Mouse (Mus musculus): ENCODE measurements around the gene 1810065E05Rik. TPM values are rescaled to one million over a fixed set of nuclear protein-coding genes. Genes with fewer than 3 reads are reported as not detected.

Gene 1810065E05Rik
- total RNA-seq (2014; rRNA removed), result not detected in 2 replicates
- not detected in 2 replicates for polyA plus RNA-seq (2015; fragmentation: Nextera tagmentation; extraction: Ambion mirVana)

GRCm38 (mm10) chr11:58420815-58421214 is at the start of gene 1810065E05Rik:
Gene 1810065E05Rik, plus strand, starts transcription at chr11:58421111.
- no peaks in the 10 kb centered on the region for H3K4me1 ChIP-seq (ENCODE audit: insufficient read depth, low read length)
- TF ChIP-seq CTCF (IDR thresholded peaks at IDR 0.05; ENCODE audit: low read depth), result no peak
- H3K9ac ChIP-seq (replicated peaks; ENCODE audit: low read length), result no peak within 1 kb of the TSS
- H3K36me3 ChIP-seq (ENCODE audit: insufficient read depth, low read length), result no peaks in the 10 kb centered on the region
- no peak within 1 kb of the TSS for H3K27ac ChIP-seq
- no peaks in the 10 kb centered on the region for H3K27me3 ChIP-seq (ENCODE audit: insufficient read depth, low read length)
- WGBS, result 69% methylated on average over 1 of the region's 1 CpGs
- no peak for ATAC-seq
- no peak within 1 kb of the TSS for H3K4me3 ChIP-seq (ENCODE audit: low read length)
- no peak for DNase-seq (ENCODE audit: low spot score)
- H3K9me3 ChIP-seq (ENCODE audit: low read length), result no peaks in the 10 kb centered on the region
- no peak within 1 kb of the TSS for H3K4me2 ChIP-seq (ENCODE audit: low read depth, low read length)

GRCm38 (mm10) chr11:58377273-58377672 is 43.6 kb upstream of the 1810065E05Rik start:
- H3K27me3 ChIP-seq (ENCODE audit: insufficient read depth, low read length), result no peaks in the 10 kb centered on the region
- no peaks in the 10 kb centered on the region for H3K9me3 ChIP-seq (ENCODE audit: low read length)
- no peak overlapping the region for H3K27ac ChIP-seq
- no peak for DNase-seq (ENCODE audit: low spot score)
- no peak overlapping the region for H3K4me3 ChIP-seq (ENCODE audit: low read length)
- H3K4me2 ChIP-seq (ENCODE audit: low read depth, low read length), result no peak overlapping the region
- H3K36me3 ChIP-seq (ENCODE audit: insufficient read depth, low read length), result no peaks in the 10 kb centered on the region
- H3K4me1 ChIP-seq (ENCODE audit: insufficient read depth, low read length), result no peaks in the 10 kb centered on the region
- 89% methylated on average over 2 of the region's 2 CpGs for WGBS
- no peak overlapping the region for H3K9ac ChIP-seq (replicated peaks; ENCODE audit: low read length)
- no peak for TF ChIP-seq CTCF (IDR thresholded peaks at IDR 0.05; ENCODE audit: low read depth)
- no peak for ATAC-seq

- ATAC-seq (no peak), DNase-seq (ENCODE audit: low spot score) (no peak)
- no peak for TF ChIP-seq CTCF (IDR thresholded peaks at IDR 0.05; ENCODE audit: low read depth)
- WGBS, result 57% methylated on average over 1 of the region's 1 CpGs
- Histone ChIP-seq H3K4me1 (ENCODE audit: insufficient read depth, low read length) (no peaks in the 10 kb centered on the region), H3K4me3 (ENCODE audit: low read length) (no peak overlapping the region), H3K9me3 (ENCODE audit: low read length) (no peaks in the 10 kb centered on the region), H3K27ac (no peak overlapping the region), H3K27me3 (ENCODE audit: insufficient read depth, low read length) (no peaks in the 10 kb centered on the region), H3K9ac (replicated peaks; ENCODE audit: low read length) (no peak overlapping the region), H3K4me2 (ENCODE audit: low read depth, low read length) (no peak overlapping the region), H3K36me3 (ENCODE audit: insufficient read depth, low read length) (no peaks in the 10 kb centered on the region)
These were observed 43.2 kb upstream of the 1810065E05Rik start for GRCm38 (mm10) chr11:58377686-58378085.

- Histone ChIP-seq H3K9ac (replicated peaks; ENCODE audit: low read length) (no peak within 1 kb of the TSS), H3K4me2 (ENCODE audit: low read depth, low read length) (no peak within 1 kb of the TSS), H3K4me1 (ENCODE audit: insufficient read depth, low read length) (no peaks in the 10 kb centered on the region), H3K27ac (no peak within 1 kb of the TSS), H3K4me3 (ENCODE audit: low read length) (no peak within 1 kb of the TSS), H3K27me3 (ENCODE audit: insufficient read depth, low read length) (no peaks in the 10 kb centered on the region), H3K36me3 (ENCODE audit: insufficient read depth, low read length) (no peaks in the 10 kb centered on the region), H3K9me3 (ENCODE audit: low read length) (no peaks in the 10 kb centered on the region)
- ATAC-seq, result no peak
- 87% methylated on average over 3 of the region's 3 CpGs for WGBS
- TF ChIP-seq CTCF (IDR thresholded peaks at IDR 0.05; ENCODE audit: low read depth), result no peak
- no peak for DNase-seq (ENCODE audit: low spot score)
These were observed 42.1 kb upstream of the 1810065E05Rik start, which contains the start of gene Lypd8 for GRCm38 (mm10) chr11:58378763-58379278. Gene Lypd8, plus strand, starts transcription at chr11:58379043.

GRCm38 (mm10) chr11:58379516-58379915 is 41.4 kb upstream of the 1810065E05Rik start:
- Histone ChIP-seq H3K4me2 (ENCODE audit: low read depth, low read length) (no peak overlapping the region), H3K9ac (replicated peaks; ENCODE audit: low read length) (no peak overlapping the region), H3K4me1 (ENCODE audit: insufficient read depth, low read length) (no peaks in the 10 kb centered on the region), H3K4me3 (ENCODE audit: low read length) (no peak overlapping the region), H3K27ac (no peak overlapping the region), H3K9me3 (ENCODE audit: low read length) (no peaks in the 10 kb centered on the region), H3K27me3 (ENCODE audit: insufficient read depth, low read length) (no peaks in the 10 kb centered on the region), H3K36me3 (ENCODE audit: insufficient read depth, low read length) (no peaks in the 10 kb centered on the region)
- WGBS, result 84% methylated on average over 1 of the region's 1 CpGs
- no peak for DNase-seq (ENCODE audit: low spot score)
- TF ChIP-seq CTCF (IDR thresholded peaks at IDR 0.05; ENCODE audit: low read depth), result no peak
- ATAC-seq, result no peak

GRCm38 (mm10) chr11:58382471-58382870 is 38.4 kb upstream of the 1810065E05Rik start:
- H3K9me3 ChIP-seq (ENCODE audit: low read length), result no peaks in the 10 kb centered on the region
- H3K4me2 ChIP-seq (ENCODE audit: low read depth, low read length), result no peak overlapping the region
- ATAC-seq, result no peak
- TF ChIP-seq CTCF (IDR thresholded peaks at IDR 0.05; ENCODE audit: low read depth), result no peak
- no peaks in the 10 kb centered on the region for H3K27me3 ChIP-seq (ENCODE audit: insufficient read depth, low read length)
- H3K4me3 ChIP-seq (ENCODE audit: low read length), result no peak overlapping the region
- no peak overlapping the region for H3K9ac ChIP-seq (replicated peaks; ENCODE audit: low read length)
- 90% methylated on average over 6 of the region's 6 CpGs for WGBS
- H3K4me1 ChIP-seq (ENCODE audit: insufficient read depth, low read length), result no peaks in the 10 kb centered on the region
- H3K27ac ChIP-seq, result no peak overlapping the region
- DNase-seq (ENCODE audit: low spot score), result no peak
- no peaks in the 10 kb centered on the region for H3K36me3 ChIP-seq (ENCODE audit: insufficient read depth, low read length)

- DNase-seq (ENCODE audit: low spot score) (peak; percentile 49), ATAC-seq (no peak)
- H3K4me3 ChIP-seq (ENCODE audit: low read length), result no peak overlapping the region
- 41% methylated on average over 6 of the region's 6 CpGs for WGBS
- no peak overlapping the region for H3K9ac ChIP-seq (replicated peaks; ENCODE audit: low read length)
- H3K27ac ChIP-seq, result 0 out of 2 replicates have a peak overlapping the region, but pooled peaks have one; percentile 41
- no peaks in the 10 kb centered on the region for H3K9me3 ChIP-seq (ENCODE audit: low read length)
- peak overlapping the region; percentile 13; the same call in 1 of the 2 replicates for H3K4me2 ChIP-seq (ENCODE audit: low read depth, low read length)
- H3K27me3 ChIP-seq (ENCODE audit: insufficient read depth, low read length), result no peaks in the 10 kb centered on the region
- H3K4me1 ChIP-seq (ENCODE audit: insufficient read depth, low read length), result no peaks in the 10 kb centered on the region
- H3K36me3 ChIP-seq (ENCODE audit: insufficient read depth, low read length), result no peaks in the 10 kb centered on the region
- TF ChIP-seq CTCF (IDR thresholded peaks at IDR 0.05; ENCODE audit: low read depth), result no peak
These were observed 20.8 kb upstream of the 1810065E05Rik start for GRCm38 (mm10) chr11:58399985-58400645.

Measured in hindbrain, postnatal 0 days (tissue).